Mouse (Mus musculus): Measurements from ENCODE around the gene Icam5. TPM values are rescaled to one million over a fixed set of nuclear protein-coding genes. Genes with fewer than 3 reads are reported as not detected.

Gene Icam5
- total RNA-seq, 2 experiments from 2014 or later, result not detected

Small RNA genes lying within 50 kb of the gene (microRNA-seq; reads per million reads assigned to microRNA genes)
- gene Mir1900 (not detected), gene Mir7082 (not detected)

Other genes with a start within 250 kb of the Icam5 start
- gene Col5a3, start 217.0 kb upstream of the Icam5 start, total RNA-seq (2021), result 10 to 100 TPM; 14.4 to 15.4 TPM
- gene Rdh8, start 213.6 kb upstream of the Icam5 start, total RNA-seq (2021), result 1 to 10 TPM in 1 of 2 experiments, under 1 TPM in 1; 0.48 to 1.7 TPM
- 1 to 10 TPM; 1.8 to 2.8 TPM for gene A230050P20Rik, start 163.4 kb upstream of the Icam5 start, total RNA-seq (2021)
- 1 to 10 TPM; 5.9 to 7.3 TPM for gene Angptl6, start 152.3 kb upstream of the Icam5 start, total RNA-seq (2021)
- 1 to 10 TPM; 6.6 to 6.9 TPM for gene Ppan, start 143.9 kb upstream of the Icam5 start, total RNA-seq (2021)
- 100 to 1,000 TPM in 1 of 2 experiments, 10 to 100 TPM in 1; 98.6 to 100 TPM for gene Eif3g, start 133.4 kb upstream of the Icam5 start, total RNA-seq (2021)
- gene Dnmt1, start 72.2 kb upstream of the Icam5 start, total RNA-seq (2021), result 1 to 10 TPM; 6.0 to 6.7 TPM
- gene S1pr2, start 55.3 kb upstream of the Icam5 start, total RNA-seq (2021), result 1 to 10 TPM in 1 of 2 experiments, under 1 TPM in 1; 0.68 to 1.9 TPM
- 10 to 100 TPM; 57.9 to 58.8 TPM for gene Mrpl4, start 29.3 kb upstream of the Icam5 start, total RNA-seq (2021)
- 1 to 10 TPM; 1.6 to 3.0 TPM for gene Icam1, start 16.1 kb upstream of the Icam5 start, total RNA-seq (2021)
- 1 to 10 TPM; 1.4 to 2.8 TPM for gene Icam4, start 2.7 kb upstream of the Icam5 start, total RNA-seq (2021)
- gene Zglp1, start 35.0 kb downstream of the Icam5 start, total RNA-seq (2021), result not detected
- gene Gm49373, start 41.0 kb downstream of the Icam5 start, total RNA-seq (2021), result under 1 TPM; 0.17 to 0.34 TPM
- gene Fdx1l, start 41.5 kb downstream of the Icam5 start, total RNA-seq (2021), result 10 to 100 TPM; 46.9 to 48.4 TPM
- gene Gm38431, start 59.9 kb downstream of the Icam5 start, total RNA-seq (2021), result under 1 TPM; 0.43 to 0.64 TPM
- 10 to 100 TPM; 16.8 to 20.2 TPM for gene Raver1, start 59.9 kb downstream of the Icam5 start, total RNA-seq (2021)
- 1 to 10 TPM; 5.0 to 6.1 TPM for gene Tyk2, start 99.2 kb downstream of the Icam5 start, total RNA-seq (2021)
- gene Cdc37, start 117.9 kb downstream of the Icam5 start, total RNA-seq (2021), result 100 to 1,000 TPM; 128 to 140 TPM
- 10 to 100 TPM; 45.0 to 52.4 TPM for gene Pde4a, start 133.6 kb downstream of the Icam5 start, total RNA-seq (2021)
- 10 to 100 TPM; 50.8 to 51.5 TPM for gene Keap1, start 207.3 kb downstream of the Icam5 start, total RNA-seq (2021)
- under 1 TPM; 0.09 to 0.12 TPM for gene S1pr5, start 216.4 kb downstream of the Icam5 start, total RNA-seq (2021)
- 10 to 100 TPM; 64.7 to 67.6 TPM for gene Atg4d, start 233.2 kb downstream of the Icam5 start, total RNA-seq (2021)

Data from gastrocnemius, adult 18-20 months (tissue).